Mouse (Mus musculus) limb, embryonic 14.5 days (tissue): Measurements from ENCODE around the gene Cldn14. TPM values are rescaled to one million over a fixed set of nuclear protein-coding genes. Genes with fewer than 3 reads are reported as not detected.

Experiments
- ATAC-seq: fragments of 200-750 bp; cut with Nextera tagmentation; 2 replicates; pipeline ENCODE4 v1.8.0; 2017; ENCODE audit warnings: low read depth, moderate number of reproducible peaks, moderate TSS enrichment; ENCODE audit not compliant: low FRiP score
- DNase-seq: peaks from one replicate; pipeline ENCODE4 v3.0.0-alpha.2; 2015; ENCODE audit warnings: low spot score
- H3K27ac ChIP-seq: fragments of 300-500 bp; sonication (generic); replicated peaks from 2 replicates; pipeline ENCODE4 v1.5.1; 2014; ENCODE audit warnings: low read depth, mild to moderate bottlenecking, low read length, moderate library complexity, mixed read lengths
- H3K27me3 ChIP-seq: fragments of 300-500 bp; sonication (generic); 2 replicates; pipeline ENCODE4 v1.6.1; 2014; ENCODE audit warnings: low read length, mixed read lengths; ENCODE audit not compliant: control insufficient read depth, insufficient read depth
- H3K36me3 ChIP-seq: fragments of 300-500 bp; sonication (generic); 2 replicates; pipeline ENCODE4 v1.6.1; 2014; ENCODE audit warnings: mild to moderate bottlenecking, low read length, moderate library complexity, mixed read lengths; ENCODE audit not compliant: control insufficient read depth, insufficient read depth
- H3K4me1 ChIP-seq: fragments of 300-500 bp; sonication (generic); 2 replicates; pipeline ENCODE4 v1.6.1; 2014; ENCODE audit warnings: antibody characterized with exemption, low read length, mixed read lengths; ENCODE audit not compliant: control insufficient read depth, insufficient read depth
- H3K4me2 ChIP-seq: fragments of 300-500 bp; sonication (generic); replicated peaks from 2 replicates; pipeline ENCODE4 v1.6.1; 2014; ENCODE audit warnings: low read depth, mild to moderate bottlenecking, low read length, moderate library complexity; ENCODE audit not compliant: severe bottlenecking
- H3K4me3 ChIP-seq: fragments of 300-500 bp; sonication (generic); replicated peaks from 2 replicates; pipeline ENCODE4 v1.5.1; 2014; ENCODE audit warnings: low read length
- H3K9ac ChIP-seq: fragments of 300-500 bp; sonication (generic); 2 replicates; pipeline ENCODE4 v1.6.1; 2014; ENCODE audit warnings: mild to moderate bottlenecking, low read depth, low read length, moderate library complexity; ENCODE audit not compliant: severe bottlenecking
- H3K9me3 ChIP-seq: fragments of 300-500 bp; sonication (generic); 2 replicates; pipeline ENCODE4 v1.6.1; 2016; ENCODE audit warnings: low read length; ENCODE audit not compliant: control insufficient read depth
- POLR2A ChIP-seq: fragments of 200-500 bp; IDR thresholded peaks from 2 replicates; pipeline ENCODE4 v1.8.0; 2012; ENCODE audit warnings: inconsistent platforms, mild to moderate bottlenecking, moderate library complexity, borderline replicate concordance; ENCODE audit not compliant: insufficient read depth, insufficient read length; ENCODE audit errors: extremely low read depth
- WGBS: fragments of 180-500 bp; shearing (Covaris S2); extraction: QIAGEN DNeasy Blood & Tissue Kit; methylation state at CpG from one replicate; pipeline ENCODE4 v1.1.7; 2014; 5-methylcytosine and 5-hydroxymethylcytosine counted together
- polyA plus RNA-seq, 2 experiments: library from polyadenylated mRNA; depleted of rRNA in 1 of 2; stranded (reverse) in 1 of 2; unstranded in 1 of 2; fragments of >200 nt; fragmentation: Nextera tagmentation in 1 of 2; extraction: Ambion mirVana in 1 of 2; gene quantifications; 2 replicates each; pipeline versions ENCODE4 v1.2.1 to v1.2.3; 2012 to 2014

The Cldn14 gene
- polyA plus RNA-seq, 2 experiments, result not detected

GRCm38 (mm10) chr16:94010156-94010555 lies 1.5 kb upstream of the Cldn14 start:
- TF ChIP-seq POLR2A, result no peak
- no peak for ATAC-seq
- Histone ChIP-seq H3K9ac (no peak overlapping the region), H3K9me3 (no peaks in the 10 kb centered on the region), H3K4me1 (peaks cover 11% of the 10 kb centered on the region), H3K27ac (no peak overlapping the region), H3K4me2 (no peak overlapping the region), H3K4me3 (no peak overlapping the region), H3K36me3 (no peaks in the 10 kb centered on the region), H3K27me3 (no peaks in the 10 kb centered on the region)
- 75% methylated on average over 5 of the region's 5 CpGs for WGBS
- no peak for DNase-seq

DNA sequence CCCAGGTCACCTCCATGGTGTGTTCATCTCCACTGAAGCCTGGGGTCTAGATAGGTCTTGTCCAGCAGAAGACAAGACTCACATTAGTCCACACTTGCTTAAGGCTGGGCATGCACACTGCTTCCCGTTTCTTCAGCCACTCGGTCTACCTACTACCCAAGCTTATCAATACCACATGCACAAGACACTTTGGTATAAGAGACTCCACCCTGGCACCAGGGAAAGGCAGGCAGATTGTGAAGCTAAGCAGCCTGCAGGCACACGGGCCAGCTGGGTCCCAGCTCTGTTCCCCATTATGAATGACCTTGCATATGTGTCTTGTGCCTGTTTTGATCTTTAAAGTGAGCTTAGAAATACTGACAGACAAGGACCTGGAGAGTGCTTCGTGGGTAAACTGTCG lies 719 bp upstream of the Cldn14 start:
- no peak for TF ChIP-seq POLR2A
- Histone ChIP-seq H3K27ac (no peak overlapping the region), H3K36me3 (no peaks in the 10 kb centered on the region), H3K9ac (no peak overlapping the region), H3K4me1 (peaks cover 11% of the 10 kb centered on the region), H3K27me3 (no peaks in the 10 kb centered on the region), H3K9me3 (no peaks in the 10 kb centered on the region), H3K4me2 (no peak overlapping the region), H3K4me3 (no peak overlapping the region)
- whole genome bisulfite sequencing, result 43% methylated on average over 5 of the region's 5 CpGs
- ATAC-seq, result no peak
- no peak for DNase-seq

DNA sequence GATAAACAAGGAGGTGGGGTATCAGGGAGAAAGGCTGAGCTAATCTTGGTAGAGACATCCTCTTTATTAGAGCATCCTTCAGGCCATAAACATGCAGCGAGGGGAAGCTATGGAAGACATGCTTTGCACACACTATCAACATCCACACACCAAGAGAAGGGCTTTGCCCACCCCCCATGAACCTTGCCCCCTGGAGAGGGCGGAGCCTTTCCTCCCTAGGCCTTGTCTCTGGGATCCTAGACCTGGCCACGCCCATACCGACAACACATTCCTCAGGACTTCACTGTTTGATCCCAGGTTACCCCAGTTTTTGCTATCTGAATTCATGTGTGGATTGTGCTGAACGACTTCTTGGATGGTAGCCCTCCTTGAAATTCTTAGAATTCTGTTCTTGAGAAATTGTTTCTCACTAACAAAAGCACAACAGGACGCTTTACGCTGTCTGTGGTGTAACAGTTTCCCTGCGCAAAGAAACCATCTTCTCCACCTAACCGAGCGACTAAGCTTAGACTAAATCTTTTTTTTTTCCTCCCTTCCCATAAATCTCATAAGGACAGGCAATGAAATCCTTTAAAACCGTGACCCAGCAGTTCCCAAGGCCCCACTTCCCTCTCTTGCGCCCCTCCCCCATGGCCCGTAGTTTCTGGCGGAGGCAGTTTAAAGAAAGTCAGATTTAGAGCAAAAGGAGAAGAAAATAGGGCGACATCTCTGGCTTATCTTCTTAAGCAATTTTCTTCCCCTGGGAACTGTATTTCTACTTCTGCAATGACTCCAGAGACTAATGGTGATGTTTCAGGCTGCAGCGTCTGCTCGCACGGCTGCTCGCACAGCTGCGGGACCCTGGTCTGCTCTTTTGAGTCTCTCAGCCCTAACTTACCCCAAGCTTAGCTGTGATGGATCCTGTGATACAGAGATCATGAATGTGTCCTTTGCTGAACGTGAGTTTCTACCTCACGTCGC lies 1.7 kb downstream of the Cldn14 start:
- ATAC-seq (no peak), DNase-seq (peak; percentile 28)
- no peaks in the 10 kb centered on the region for H3K9me3 ChIP-seq
- H3K27me3 ChIP-seq, result no peaks in the 10 kb centered on the region
- H3K4me1 ChIP-seq, result peaks cover 11% of the 10 kb centered on the region
- WGBS, result 46% methylated on average over 23 of the region's 23 CpGs
- no peak overlapping the region for H3K4me3 ChIP-seq
- H3K4me2 ChIP-seq, result no peak overlapping the region
- H3K36me3 ChIP-seq, result no peaks in the 10 kb centered on the region
- no peak overlapping the region for H3K9ac ChIP-seq
- TF ChIP-seq POLR2A, result no peak
- no peak overlapping the region for H3K27ac ChIP-seq

- 74% methylated on average over 6 of the region's 6 CpGs for WGBS
- H3K27me3 ChIP-seq, result no peaks in the 10 kb centered on the region
These were observed 5.2 kb downstream of the Cldn14 start for GRCm38 (mm10) chr16:94003478-94003877.

DNA sequence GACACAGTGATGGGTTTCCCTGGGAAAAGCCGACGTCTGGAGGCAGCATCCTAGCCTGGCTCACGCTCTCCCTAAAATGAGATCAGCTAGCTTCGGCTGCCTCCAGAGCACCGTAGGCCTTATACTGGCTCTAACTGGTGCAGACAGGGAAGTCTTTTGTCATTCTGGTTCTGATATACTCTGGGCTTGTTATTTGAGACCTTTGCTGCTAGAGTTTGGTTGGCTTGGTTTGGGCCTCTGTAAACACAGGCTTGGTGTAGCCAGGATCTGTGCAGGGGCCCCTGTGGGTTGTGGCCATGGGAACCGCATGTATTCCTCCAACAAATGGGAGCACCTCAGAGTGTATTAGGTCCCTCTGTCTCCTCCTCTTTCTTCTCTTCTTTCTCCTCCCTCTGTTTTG lies 7.3 kb downstream of the Cldn14 start:
- H3K27ac ChIP-seq, result no peak overlapping the region
- no peaks in the 10 kb centered on the region for H3K27me3 ChIP-seq
- no peak for DNase-seq
- no peaks in the 10 kb centered on the region for H3K4me1 ChIP-seq
- no peaks in the 10 kb centered on the region for H3K36me3 ChIP-seq
- H3K9ac ChIP-seq, result no peak overlapping the region
- no peak overlapping the region for H3K4me2 ChIP-seq
- no peak overlapping the region for H3K4me3 ChIP-seq
- WGBS, result 79% methylated on average over 6 of the region's 6 CpGs
- TF ChIP-seq POLR2A, result no peak
- no peaks in the 10 kb centered on the region for H3K9me3 ChIP-seq
- ATAC-seq, result no peak

More at GRCm38 (mm10) chr16:94003478-94003877, 5.2 kb downstream of the Cldn14 start:
- DNase-seq, result no peak
- no peak for ATAC-seq
- H3K4me2 ChIP-seq, result no peak overlapping the region
- peaks cover 11% of the 10 kb centered on the region for H3K4me1 ChIP-seq
- no peaks in the 10 kb centered on the region for H3K9me3 ChIP-seq
- no peak overlapping the region for H3K27ac ChIP-seq
- H3K9ac ChIP-seq, result no peak overlapping the region
- H3K36me3 ChIP-seq, result no peaks in the 10 kb centered on the region
- no peak overlapping the region for H3K4me3 ChIP-seq
- TF ChIP-seq POLR2A, result no peak
